Mouse (Mus musculus) CH12.LX (cell line): ENCODE measurements around the gene Adamtsl4.

Experiments used
- CHD2 ChIP-seq: IDR thresholded peaks from 2 replicates; pipeline ENCODE4 v1.6.1; 2011; ENCODE audit warnings: low read length, improper control_type of control experiment
- CTCF ChIP-seq, 2 experiments: IDR thresholded peaks in 1 of 2; conservative IDR thresholded peaks in 1 of 2; 2 replicates each; pipeline ENCODE4 v1.5.1; 2011 to 2012; ENCODE audit warnings: low read depth in 2 of 2, low read length in 2 of 2, improper control_type of control experiment in 1 of 2, inconsistent platforms in 1 of 2, mild to moderate bottlenecking in 1 of 2, moderate library complexity in 1 of 2
- EP300 ChIP-seq: IDR thresholded peaks from 2 replicates; pipeline ENCODE4 v1.6.1; 2011; ENCODE audit warnings: low read length, improper control_type of control experiment
- GABPA ChIP-seq: IDR thresholded peaks from 2 replicates; pipeline ENCODE4 v1.6.1; 2012; ENCODE audit warnings: low read depth, low read length, improper control_type of control experiment, inconsistent platforms; ENCODE audit not compliant: insufficient replicate concordance
- JUND ChIP-seq: conservative IDR thresholded peaks from 2 replicates; pipeline ENCODE4 v1.6.1; 2011; ENCODE audit warnings: low read depth, low read length, improper control_type of control experiment
- NRF1 ChIP-seq: IDR thresholded peaks from 2 replicates; pipeline ENCODE4 v1.6.1; 2014; ENCODE audit warnings: low read depth, mild to moderate bottlenecking, inconsistent platforms, low read length, improper control_type of control experiment, moderate library complexity
- POLR2A ChIP-seq: IDR thresholded peaks from 2 replicates; pipeline ENCODE4 v1.6.1; 2011; ENCODE audit warnings: low read depth, mild to moderate bottlenecking, improper control_type of control experiment, low read length
- TCF12 ChIP-seq: IDR thresholded peaks from 2 replicates; pipeline ENCODE4 v1.6.1; 2014; ENCODE audit warnings: low read depth, mild to moderate bottlenecking, inconsistent platforms, low read length, improper control_type of control experiment
- USF1 ChIP-seq: IDR thresholded peaks from 2 replicates; pipeline ENCODE4 v1.6.1; 2014; ENCODE audit warnings: low read depth, mild to moderate bottlenecking, inconsistent platforms, low read length, improper control_type of control experiment

DNA sequence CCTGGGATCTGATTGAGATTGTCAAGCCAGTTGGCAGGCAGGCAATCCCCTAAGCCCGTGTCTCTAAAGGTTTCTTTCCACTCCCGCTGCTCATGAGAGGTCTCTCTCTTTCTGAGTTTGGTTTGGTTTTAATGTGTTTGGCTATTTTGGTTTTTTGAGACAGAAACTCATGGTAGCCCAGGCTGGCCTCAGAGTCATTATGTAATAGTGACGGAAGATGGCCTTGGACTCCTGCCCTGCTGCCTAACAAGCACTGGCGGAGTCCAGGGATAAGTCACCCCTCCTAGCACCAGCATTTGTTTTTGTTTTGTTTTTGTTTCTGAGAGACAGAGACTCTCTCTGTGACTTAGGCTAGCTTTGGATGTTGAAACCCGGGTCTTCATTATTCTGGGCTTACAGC lies 32.3 kb downstream of the Adamtsl4 start:
- TF ChIP-seq GABPA, result no peak
- no peak for TF ChIP-seq NRF1
- TF ChIP-seq CTCF (conservative IDR thresholded peaks at IDR 0.05 in 1 of 2, IDR thresholded peaks at IDR 0.05 in 1 of 2; ENCODE audit: low read depth in 2 of 2, low read length in 2 of 2), result no peak
- no peak for TF ChIP-seq POLR2A
- no peak for TF ChIP-seq USF1
- no peak for TF ChIP-seq JUND
- no peak for TF ChIP-seq TCF12
- TF ChIP-seq CHD2, result no peak
- TF ChIP-seq EP300, result no peak
